Mouse (Mus musculus): ENCODE data around the gene 4930548H24Rik.
"Not testable (repeated sequence)": the region's sequence is repeated elsewhere in the genome, so short reads cannot be mapped to it uniquely, and the experiment has no call there.

GRCm38 (mm10) chr5:31527707-31528106, 42.2 kb downstream of the 4930548H24Rik start, which contains the start of gene Supt7l:
- not testable (repeated sequence) for TF ChIP-seq CTCF (IDR thresholded peaks at IDR 0.05; ENCODE audit: control insufficient read depth, insufficient read depth, insufficient read length); USF1 (IDR thresholded peaks at IDR 0.05; ENCODE audit: low read depth)

All from C2C12 (cell line).